Mouse (Mus musculus) ES-Bruce4 (cell line): ENCODE results near the gene Gripap1. TPM values are rescaled to one million over a fixed set of nuclear protein-coding genes. Genes with fewer than 3 reads are reported as not detected.

ENCODE experiments used
- H3K27ac ChIP-seq: 2 replicates; pipeline ENCODE4 v1.5.1; 2012; ENCODE audit warnings: low read length, inconsistent platforms; ENCODE audit not compliant: insufficient read depth
- H3K27me3 ChIP-seq: 2 replicates; pipeline ENCODE4 v1.6.1; 2012; ENCODE audit warnings: mild to moderate bottlenecking, low read length, inconsistent platforms; ENCODE audit not compliant: control insufficient read depth, poor library complexity, insufficient read depth, severe bottlenecking
- H3K36me3 ChIP-seq: 2 replicates; pipeline ENCODE4 v1.6.1; 2012; ENCODE audit warnings: inconsistent platforms, mild to moderate bottlenecking, low read length, moderate library complexity; ENCODE audit not compliant: control insufficient read depth, poor library complexity, insufficient read depth, severe bottlenecking
- H3K4me1 ChIP-seq: one replicate; pipeline ENCODE4 v1.8.1; 2011; ENCODE audit warnings: low read length; ENCODE audit not compliant: control insufficient read depth, insufficient read depth
- H3K4me3 ChIP-seq: 2 replicates; pipeline ENCODE4 v1.5.1; 2011; ENCODE audit warnings: low read depth, mild to moderate bottlenecking, low read length
- H3K9ac ChIP-seq: 2 replicates; pipeline ENCODE4 v1.6.1; 2012; ENCODE audit warnings: low read depth, mild to moderate bottlenecking, inconsistent platforms; ENCODE audit not compliant: poor library complexity, severe bottlenecking
- H3K9me3 ChIP-seq: replicated peaks from 2 replicates; pipeline ENCODE4 v1.6.1; 2012; ENCODE audit warnings: mild to moderate bottlenecking, low read length, inconsistent platforms; ENCODE audit not compliant: control insufficient read depth, poor library complexity, insufficient read depth, severe bottlenecking
- CTCF ChIP-seq: IDR thresholded peaks from one replicate; pipeline ENCODE4 v1.8.1; 2011; ENCODE audit warnings: low read depth, low read length
- EP300 ChIP-seq: IDR thresholded peaks from 2 replicates; pipeline ENCODE4 v1.6.1; 2011; ENCODE audit warnings: low read depth, low read length; ENCODE audit not compliant: insufficient read depth
- POLR2A ChIP-seq: IDR thresholded peaks from one replicate; pipeline ENCODE4 v1.8.1; 2011; ENCODE audit warnings: low read length; ENCODE audit not compliant: insufficient read depth
- polyA plus RNA-seq: library from polyadenylated mRNA; stranded (reverse); fragments of >200 nt; gene quantifications from 2 replicates; pipeline ENCODE4 v1.2.4, GENCODE M21; 2011; ENCODE audit warnings: low read depth; ENCODE audit not compliant: missing spikeins, insufficient read depth, insufficient read length

The Gripap1 gene
- polyA plus RNA-seq, 1 experiment: 19.2 TPM

DNA sequence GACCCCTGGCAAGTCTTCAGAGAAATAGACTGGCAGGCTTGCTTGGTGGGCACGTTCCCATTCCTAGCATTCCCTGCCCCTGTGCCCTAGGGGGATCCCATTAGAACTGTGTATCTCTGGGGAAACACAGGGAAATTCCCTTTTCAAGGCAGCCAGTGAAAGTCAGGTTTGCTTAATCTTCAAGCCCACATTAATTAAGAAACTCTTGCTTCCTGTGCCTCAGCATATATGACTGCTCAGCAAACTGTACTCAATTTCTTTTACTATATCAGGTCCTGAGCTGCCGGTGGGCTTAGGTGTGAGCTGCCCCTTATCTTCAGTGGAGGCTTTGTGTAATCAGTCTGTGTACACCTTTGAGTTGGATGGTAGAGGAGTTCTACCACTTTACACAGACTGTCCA lies 76.2 kb downstream of the Gripap1 start:
- no peak overlapping the region for H3K27ac ChIP-seq
- no peak overlapping the region for H3K4me3 ChIP-seq
- TF ChIP-seq EP300: no peak
- no peak for TF ChIP-seq POLR2A
- TF ChIP-seq CTCF: no peak
- no peaks in the 10 kb centered on the region for H3K4me1 ChIP-seq
- peaks cover 10% of the 10 kb centered on the region for H3K36me3 ChIP-seq
- H3K9me3 ChIP-seq: no peaks in the 10 kb centered on the region
- no peaks in the 10 kb centered on the region for H3K27me3 ChIP-seq
- no peak overlapping the region for H3K9ac ChIP-seq

DNA sequence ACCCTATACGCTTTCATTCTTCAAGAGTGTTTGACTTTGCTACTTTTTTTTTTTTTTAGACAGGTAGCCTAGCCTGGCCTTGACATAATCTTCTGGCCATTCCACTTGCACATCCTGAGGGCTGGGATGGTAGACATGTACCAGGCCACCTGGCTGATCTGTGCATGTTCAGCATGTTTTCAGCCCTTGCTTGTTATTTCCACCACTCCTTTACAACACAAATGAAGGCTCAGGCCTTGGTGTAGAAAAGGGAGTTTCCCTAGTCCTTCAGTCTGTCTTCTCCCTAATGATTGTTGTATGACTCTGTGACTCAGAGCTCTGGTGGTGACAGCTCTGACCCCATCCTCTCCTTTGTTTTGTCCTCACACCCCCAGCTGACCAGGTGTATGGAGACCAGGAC lies 77.6 kb downstream of the Gripap1 start:
- H3K27ac ChIP-seq: no peak overlapping the region
- H3K4me3 ChIP-seq: no peak overlapping the region
- no peak overlapping the region for H3K9ac ChIP-seq
- peaks cover 17% of the 10 kb centered on the region for H3K36me3 ChIP-seq
- H3K9me3 ChIP-seq: no peaks in the 10 kb centered on the region
- H3K27me3 ChIP-seq: no peaks in the 10 kb centered on the region
- H3K4me1 ChIP-seq: no peaks in the 10 kb centered on the region
- TF ChIP-seq CTCF: no peak
- no peak for TF ChIP-seq POLR2A
- TF ChIP-seq EP300: no peak

GRCm38 (mm10) chrX:7868506-7868905 lies 78.9 kb downstream of the Gripap1 start:
- Histone ChIP-seq H3K4me3 (no peak overlapping the region), H3K4me1 (no peaks in the 10 kb centered on the region), H3K27ac (no peak overlapping the region), H3K9ac (no peak overlapping the region), H3K36me3 (peaks cover 17% of the 10 kb centered on the region), H3K9me3 (no peaks in the 10 kb centered on the region), H3K27me3 (no peaks in the 10 kb centered on the region)
- no peak for TF ChIP-seq EP300
- no peak for TF ChIP-seq POLR2A
- TF ChIP-seq CTCF: no peak

- H3K4me3 ChIP-seq: no peak overlapping the region
- no peak overlapping the region for H3K9ac ChIP-seq
- no peaks in the 10 kb centered on the region for H3K27me3 ChIP-seq
- peaks cover 19% of the 10 kb centered on the region for H3K36me3 ChIP-seq
- H3K4me1 ChIP-seq: no peaks in the 10 kb centered on the region
- H3K27ac ChIP-seq: no peak overlapping the region
- no peak for TF ChIP-seq CTCF
- no peak for TF ChIP-seq POLR2A
- no peak for TF ChIP-seq EP300
- no peaks in the 10 kb centered on the region for H3K9me3 ChIP-seq
These were observed 80.3 kb downstream of the Gripap1 start for GRCm38 (mm10) chrX:7869826-7870225.

Other genes starting within 250 kb of the Gripap1 start
- not detected in 2 replicates for gene Foxp3, start 216.1 kb upstream of the Gripap1 start, polyA plus RNA-seq
- gene Ppp1r3f, start 215.5 kb upstream of the Gripap1 start, polyA plus RNA-seq: 7.0 and 11.5 TPM in 2 replicates
- gene Ccdc22, start 184.2 kb upstream of the Gripap1 start, polyA plus RNA-seq: 12.1 and 13.1 TPM in 2 replicates
- 0.14 and 0.16 TPM in 2 replicates for gene Cacna1f, start 182.7 kb upstream of the Gripap1 start, polyA plus RNA-seq
- gene Syp, start 151.3 kb upstream of the Gripap1 start, polyA plus RNA-seq: 5.3 and 5.9 TPM in 2 replicates
- 5.8 and 6.1 TPM in 2 replicates for gene Prickle3, start 132.5 kb upstream of the Gripap1 start, polyA plus RNA-seq
- gene Plp2, start 118.4 kb upstream of the Gripap1 start, polyA plus RNA-seq: 239 and 246 TPM in 2 replicates
- gene Magix, start 108.5 kb upstream of the Gripap1 start, polyA plus RNA-seq: not detected in 2 replicates
- 14.7 and 17.1 TPM in 2 replicates for gene Gpkow, start 92.6 kb upstream of the Gripap1 start, polyA plus RNA-seq
- gene Wdr45, start 75.4 kb upstream of the Gripap1 start, polyA plus RNA-seq: 44.6 and 56.8 TPM in 2 replicates
- gene Gm45208, start 67.5 kb upstream of the Gripap1 start, polyA plus RNA-seq: not detected in 2 replicates
- 53.8 and 67.7 TPM in 2 replicates for gene Praf2, start 61.3 kb upstream of the Gripap1 start, polyA plus RNA-seq
- 20.4 and 28.9 TPM in 2 replicates for gene Ccdc120, start 38.9 kb upstream of the Gripap1 start, polyA plus RNA-seq
- gene Tfe3, start 27.2 kb upstream of the Gripap1 start, polyA plus RNA-seq: 65.8 and 81.6 TPM in 2 replicates
- gene Kcnd1, start 32.5 kb downstream of the Gripap1 start, polyA plus RNA-seq: 8.3 and 8.6 TPM in 2 replicates
- 85.0 and 90.6 TPM in 2 replicates for gene Otud5, start 51.6 kb downstream of the Gripap1 start, polyA plus RNA-seq
- 29.8 and 31.2 TPM in 2 replicates for gene Pim2, start 88.5 kb downstream of the Gripap1 start, polyA plus RNA-seq
- 25.6 and 31.4 TPM in 2 replicates for gene Slc35a2, start 94.3 kb downstream of the Gripap1 start, polyA plus RNA-seq
- 83.3 and 87.9 TPM in 2 replicates for gene Pqbp1, start 109.5 kb downstream of the Gripap1 start, polyA plus RNA-seq
- 41.6 and 44.9 TPM in 2 replicates for gene Timm17b, start 109.6 kb downstream of the Gripap1 start, polyA plus RNA-seq
- gene Gm10491, start 118.1 kb downstream of the Gripap1 start, polyA plus RNA-seq: not detected in 2 replicates
- not detected in 2 replicates for gene Gm10490, start 119.8 kb downstream of the Gripap1 start, polyA plus RNA-seq
- 12.3 and 16.9 TPM in 2 replicates for gene Pcsk1n, start 130.1 kb downstream of the Gripap1 start, polyA plus RNA-seq
- 31.2 and 31.7 TPM in 2 replicates for gene Eras, start 138.8 kb downstream of the Gripap1 start, polyA plus RNA-seq
- gene Hdac6, start 158.1 kb downstream of the Gripap1 start, polyA plus RNA-seq: 85.6 and 101 TPM in 2 replicates
- 1.3 and 1.9 TPM in 2 replicates for gene Gata1, start 188.3 kb downstream of the Gripap1 start, polyA plus RNA-seq
- 15.9 and 16.6 TPM in 2 replicates for gene Glod5, start 228.7 kb downstream of the Gripap1 start, polyA plus RNA-seq